Mouse (Mus musculus) kidney, adult 2 months (tissue): ENCODE measurements around the gene Tgfbrap1.

ENCODE experiments used
- CTCF ChIP-seq: fragments of 200-500 bp; conservative IDR thresholded peaks from 2 replicates; pipeline ENCODE4 v1.5.1; 2011; ENCODE audit warnings: low read depth, mild to moderate bottlenecking, control low read depth, low read length, moderate library complexity, mixed read lengths; ENCODE audit not compliant: insufficient read depth, insufficient read length
- POLR2A ChIP-seq: fragments of 200-500 bp; IDR thresholded peaks from one replicate; pipeline ENCODE4 v1.6.1; 2011; ENCODE audit warnings: low read depth, low read length, control low read depth

GRCm38 (mm10) chr1:43130219-43130981, 32.0 kb upstream of the Tgfbrap1 start:
- TF ChIP-seq CTCF, result no peak
- TF ChIP-seq POLR2A, result no peak
